Mouse (Mus musculus) CD8-positive naive resting alpha-beta T cell, adult 57 days (primary cell): ENCODE results near the gene Runx3. TPM values are rescaled to one million over a fixed set of nuclear protein-coding genes. Genes with fewer than 3 reads are reported as not detected.

Experiments
- total RNA-seq: library from RNA; stranded (reverse); gene quantifications from one replicate; pipeline ENCODE4 v1.2.4, GENCODE M21; 2023

The Runx3 gene
- 182 TPM for total RNA-seq

DNA sequence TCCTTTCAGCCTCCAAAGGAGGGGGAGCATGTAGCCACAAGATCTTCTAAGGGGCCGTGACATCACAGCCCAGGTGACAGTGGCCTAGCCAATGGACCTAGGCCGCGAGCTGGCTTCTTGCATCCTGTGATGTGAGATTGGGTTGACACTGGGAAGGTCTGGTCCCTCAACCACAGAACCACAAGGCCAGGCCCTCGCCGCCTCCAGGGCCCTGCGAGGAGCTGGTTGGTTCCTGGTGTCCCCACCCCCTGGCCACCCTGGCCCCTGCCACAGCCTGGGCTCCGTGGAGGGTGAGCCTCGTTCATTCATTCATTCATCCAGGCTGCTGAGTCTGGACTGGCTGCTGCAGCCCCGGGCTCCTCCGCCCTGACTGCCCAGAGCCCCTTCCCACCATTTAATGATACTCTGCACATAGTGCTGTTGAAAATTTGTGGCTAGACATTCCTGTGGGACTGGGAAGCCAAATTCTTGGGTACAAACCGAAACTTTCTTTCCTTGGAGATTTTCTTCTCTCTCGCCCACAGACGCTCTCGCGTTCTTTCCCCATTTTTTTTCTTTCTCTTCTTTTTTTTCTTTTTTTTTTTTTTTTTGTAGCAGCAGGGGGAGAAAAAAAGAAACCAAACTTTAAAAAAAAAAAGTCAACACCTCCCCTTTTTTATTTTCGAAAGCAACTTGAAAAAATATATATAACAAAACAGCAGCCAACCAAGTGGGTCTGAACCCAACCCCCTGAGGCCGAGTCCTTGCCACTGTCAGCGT, at the start of gene Runx3:
TSS of gene Runx3 (plus strand) at position 311 of the 759 bp plus-strand sequence.

Other genes with a start within 250 kb of the Runx3 start
- 155 TPM for gene Tmem50a, start 205.6 kb upstream of the Runx3 start, total RNA-seq
- gene Rsrp1, start 197.1 kb upstream of the Runx3 start, total RNA-seq = 374 TPM
- 195 TPM for gene Syf2, start 189.8 kb upstream of the Runx3 start, total RNA-seq
- gene Clic4, start 152.2 kb downstream of the Runx3 start, total RNA-seq = 11.4 TPM
- gene Srrm1, start 232.7 kb downstream of the Runx3 start, total RNA-seq = 280 TPM